Mouse (Mus musculus) embryonic facial prominence, embryonic 13.5 days (tissue): ENCODE measurements around the gene Art4. TPM values are rescaled to one million over a fixed set of nuclear protein-coding genes. Genes with fewer than 3 reads are reported as not detected.

ENCODE experiments used
- ATAC-seq: fragments of 200-750 bp; cut with Nextera tagmentation; 2 replicates; pipeline ENCODE4 v1.8.0; 2017; ENCODE audit warnings: low read depth; ENCODE audit not compliant: insufficient number of reproducible peaks, insufficient read depth, low FRiP score, low TSS enrichment
- H3K27ac ChIP-seq: fragments of 300-500 bp; sonication (generic); 2 replicates; pipeline ENCODE4 v1.5.1; 2015; ENCODE audit warnings: moderate library complexity, mild to moderate bottlenecking, inconsistent platforms
- H3K27me3 ChIP-seq: fragments of 300-500 bp; sonication (generic); 2 replicates; pipeline ENCODE4 v1.6.1; 2015; ENCODE audit warnings: mild to moderate bottlenecking, inconsistent platforms
- H3K36me3 ChIP-seq: fragments of 300-500 bp; sonication (generic); 2 replicates; pipeline ENCODE4 v1.6.1; 2015; ENCODE audit warnings: mild to moderate bottlenecking, inconsistent platforms
- H3K4me1 ChIP-seq: fragments of 300-500 bp; sonication (generic); 2 replicates; pipeline ENCODE4 v1.6.1; 2015; ENCODE audit warnings: inconsistent platforms
- H3K4me2 ChIP-seq: fragments of 300-500 bp; sonication (generic); 2 replicates; pipeline ENCODE4 v1.6.1; 2015; ENCODE audit warnings: moderate library complexity, mild to moderate bottlenecking, inconsistent platforms
- H3K4me3 ChIP-seq: fragments of 300-500 bp; sonication (generic); 2 replicates; pipeline ENCODE4 v1.5.1; 2015; ENCODE audit warnings: mild to moderate bottlenecking, inconsistent platforms
- H3K9ac ChIP-seq: fragments of 300-500 bp; sonication (generic); 2 replicates; pipeline ENCODE4 v1.6.1; 2015; ENCODE audit warnings: mild to moderate bottlenecking, inconsistent platforms
- H3K9me3 ChIP-seq: fragments of 300-500 bp; sonication (generic); 2 replicates; pipeline ENCODE4 v1.6.1; 2016; ENCODE audit warnings: inconsistent platforms
- WGBS: fragments of 180-500 bp; shearing (Covaris S2); methylation state at CpG from one replicate; pipeline ENCODE4 v1.1.7; 2015; ENCODE audit warnings: mixed read lengths; 5-methylcytosine and 5-hydroxymethylcytosine counted together
- polyA plus RNA-seq: library from polyadenylated mRNA; unstranded; fragments of >200 nt; fragmentation: Nextera tagmentation; extraction: Ambion mirVana; gene quantifications from 2 replicates; pipeline ENCODE4 v1.2.1, GENCODE M21; 2015

The Art4 gene
- polyA plus RNA-seq, 1 experiment from 2014 or later: 2.8 TPM

DNA sequence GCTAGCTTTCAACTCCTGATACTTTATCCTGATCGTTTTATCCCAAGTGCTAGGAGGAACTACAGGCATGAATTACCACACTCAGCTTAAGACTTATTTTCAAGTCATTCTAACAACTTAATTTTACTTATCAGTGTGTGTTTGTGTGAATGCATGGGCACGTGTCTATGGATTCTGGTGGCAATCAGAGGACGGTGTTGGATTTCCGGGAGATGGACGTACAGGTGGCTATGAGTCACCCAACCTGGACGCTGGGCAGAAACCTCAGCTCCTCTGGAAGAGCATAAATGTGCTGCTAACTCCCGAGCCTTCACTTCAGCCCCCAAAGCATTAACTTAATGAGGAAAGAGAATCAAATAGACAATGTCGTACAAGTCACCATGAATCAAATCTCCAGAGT, 32.5 kb downstream of the Art4 start:
- no peaks in the 10 kb centered on the region for H3K27me3 ChIP-seq
- H3K9me3 ChIP-seq: no peaks in the 10 kb centered on the region
- H3K9ac ChIP-seq: no peak overlapping the region
- no peak overlapping the region for H3K27ac ChIP-seq
- no peak overlapping the region for H3K4me2 ChIP-seq
- H3K36me3 ChIP-seq: peaks cover 50% of the 10 kb centered on the region
- peaks cover 7% of the 10 kb centered on the region for H3K4me1 ChIP-seq
- no peak for ATAC-seq
- H3K4me3 ChIP-seq: no peak overlapping the region
- WGBS: 91% methylated on average over 8 of the region's 8 CpGs

GRCm38 (mm10) chr6:136821086-136821485, 36.4 kb downstream of the Art4 start:
- WGBS: 91% methylated on average over 18 of the region's 18 CpGs
- ATAC-seq: no peak
- H3K4me3 ChIP-seq: no peak overlapping the region
- no peaks in the 10 kb centered on the region for H3K9me3 ChIP-seq
- H3K9ac ChIP-seq: no peak overlapping the region
- no peaks in the 10 kb centered on the region for H3K4me1 ChIP-seq
- no peak overlapping the region for H3K27ac ChIP-seq
- peaks cover 88% of the 10 kb centered on the region for H3K36me3 ChIP-seq
- no peak overlapping the region for H3K4me2 ChIP-seq
- no peaks in the 10 kb centered on the region for H3K27me3 ChIP-seq

- H3K4me1 ChIP-seq: no peaks in the 10 kb centered on the region
- 98% methylated on average over 21 of the region's 21 CpGs for WGBS
- no peak for ATAC-seq
These were observed 37.2 kb downstream of the Art4 start for GRCm38 (mm10) chr6:136820381-136820780.

DNA sequence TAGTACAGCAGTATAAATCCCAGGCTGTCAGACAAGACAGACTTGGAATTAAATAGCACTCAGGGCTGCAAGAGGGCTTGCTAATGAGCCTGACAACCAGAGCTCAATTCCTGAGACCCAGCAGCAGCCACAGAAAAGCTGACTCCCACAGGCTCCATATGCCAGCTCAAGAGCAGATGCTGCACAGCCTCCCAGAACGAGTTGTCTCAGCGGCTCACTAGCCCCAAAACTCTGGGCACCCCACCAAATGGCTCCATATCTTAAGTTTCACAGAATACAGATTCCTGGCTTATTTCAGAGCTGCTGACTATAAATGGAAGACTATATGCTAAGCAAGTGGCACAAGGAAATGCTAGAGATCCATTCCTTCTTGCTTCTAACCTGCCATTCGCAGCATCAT, 40.0 kb downstream of the Art4 start:
- Histone ChIP-seq H3K4me3 (no peak overlapping the region), H3K36me3 (peaks cover 93% of the 10 kb centered on the region), H3K4me2 (no peak overlapping the region), H3K27ac (no peak overlapping the region), H3K4me1 (no peaks in the 10 kb centered on the region), H3K27me3 (no peaks in the 10 kb centered on the region), H3K9ac (no peak overlapping the region; the same call in 1 of the 2 replicates), H3K9me3 (no peaks in the 10 kb centered on the region)
- no peak for ATAC-seq
- 96% methylated on average over 3 of the region's 3 CpGs for WGBS

More at GRCm38 (mm10) chr6:136820381-136820780, 37.2 kb downstream of the Art4 start:
- no peak overlapping the region for H3K27ac ChIP-seq
- peaks cover 90% of the 10 kb centered on the region for H3K36me3 ChIP-seq
- no peaks in the 10 kb centered on the region for H3K27me3 ChIP-seq
- no peak overlapping the region for H3K9ac ChIP-seq
- no peaks in the 10 kb centered on the region for H3K9me3 ChIP-seq
- no peak overlapping the region for H3K4me2 ChIP-seq
- no peak overlapping the region for H3K4me3 ChIP-seq

GRCm38 (mm10) chr6:136816826-136817225, 40.7 kb downstream of the Art4 start:
- no peaks in the 10 kb centered on the region for H3K27me3 ChIP-seq
- no peak overlapping the region for H3K9ac ChIP-seq
- no peak for ATAC-seq
- H3K4me2 ChIP-seq: no peak overlapping the region
- no peak overlapping the region for H3K27ac ChIP-seq
- H3K36me3 ChIP-seq: peaks cover 93% of the 10 kb centered on the region
- 90% methylated on average over 21 of the region's 21 CpGs for WGBS
- no peaks in the 10 kb centered on the region for H3K9me3 ChIP-seq
- H3K4me3 ChIP-seq: no peak overlapping the region
- H3K4me1 ChIP-seq: no peaks in the 10 kb centered on the region

DNA sequence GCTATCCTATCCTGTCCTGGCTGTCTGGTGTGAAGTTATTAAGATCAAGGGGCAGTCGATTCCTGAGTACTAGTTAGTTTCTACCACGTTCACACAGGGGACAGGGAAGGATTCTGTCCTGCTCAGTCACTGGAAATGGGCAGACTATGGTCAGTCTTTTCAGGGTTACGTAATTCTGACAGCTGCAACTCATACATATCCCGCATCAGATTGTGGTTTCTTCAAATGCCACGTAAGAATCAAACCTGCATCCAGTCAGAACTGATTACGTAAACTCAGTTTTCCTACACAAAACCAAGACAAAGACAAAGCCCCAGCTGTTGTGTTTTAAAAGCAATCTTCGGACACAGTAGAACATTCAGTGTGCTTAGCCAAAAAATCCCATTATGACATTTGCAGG, 42.2 kb downstream of the Art4 start:
- H3K4me3 ChIP-seq: no peak overlapping the region
- H3K9ac ChIP-seq: no peak overlapping the region
- H3K36me3 ChIP-seq: peaks cover 82% of the 10 kb centered on the region
- no peak overlapping the region for H3K4me2 ChIP-seq
- H3K27ac ChIP-seq: no peak overlapping the region
- no peaks in the 10 kb centered on the region for H3K9me3 ChIP-seq
- no peaks in the 10 kb centered on the region for H3K4me1 ChIP-seq
- ATAC-seq: no peak
- WGBS: 94% methylated on average over 7 of the region's 7 CpGs
- no peaks in the 10 kb centered on the region for H3K27me3 ChIP-seq

GRCm38 (mm10) chr6:136813117-136813516, 44.4 kb downstream of the Art4 start:
- Histone ChIP-seq H3K4me1 (peaks cover 12% of the 10 kb centered on the region), H3K4me2 (no peak overlapping the region), H3K9ac (no peak overlapping the region), H3K36me3 (peaks cover 61% of the 10 kb centered on the region), H3K9me3 (no peaks in the 10 kb centered on the region), H3K27ac (no peak overlapping the region), H3K27me3 (no peaks in the 10 kb centered on the region), H3K4me3 (no peak overlapping the region)
- no peak for ATAC-seq
- WGBS: 40% methylated on average over 4 of the region's 4 CpGs

DNA sequence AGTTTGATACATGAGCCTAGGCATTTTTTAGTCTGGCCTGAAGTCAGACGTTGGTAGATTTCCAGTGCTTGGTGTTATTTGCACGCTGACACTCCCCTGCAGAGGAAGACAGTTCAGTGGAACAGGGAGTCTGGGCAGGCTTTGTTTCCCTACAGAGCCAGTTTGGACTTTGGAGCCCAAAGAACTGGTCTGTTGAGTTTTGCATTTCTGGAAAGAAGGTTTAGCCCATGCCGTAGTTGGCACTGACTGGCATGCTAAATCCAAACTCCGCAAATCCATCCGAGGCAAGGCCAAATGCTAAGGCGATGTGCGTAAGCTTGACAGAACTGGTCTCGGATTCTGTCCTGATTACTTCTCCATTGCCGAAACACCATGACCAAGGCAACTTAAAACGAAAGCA, 46.3 kb downstream of the Art4 start:
- peaks cover 42% of the 10 kb centered on the region for H3K36me3 ChIP-seq
- H3K9ac ChIP-seq: no peak overlapping the region
- no peaks in the 10 kb centered on the region for H3K9me3 ChIP-seq
- H3K4me2 ChIP-seq: no peak overlapping the region
- H3K4me3 ChIP-seq: no peak overlapping the region
- peaks cover 19% of the 10 kb centered on the region for H3K4me1 ChIP-seq
- H3K27me3 ChIP-seq: no peaks in the 10 kb centered on the region
- 88% methylated on average over 10 of the region's 10 CpGs for WGBS
- ATAC-seq: no peak
- no peak overlapping the region for H3K27ac ChIP-seq

DNA sequence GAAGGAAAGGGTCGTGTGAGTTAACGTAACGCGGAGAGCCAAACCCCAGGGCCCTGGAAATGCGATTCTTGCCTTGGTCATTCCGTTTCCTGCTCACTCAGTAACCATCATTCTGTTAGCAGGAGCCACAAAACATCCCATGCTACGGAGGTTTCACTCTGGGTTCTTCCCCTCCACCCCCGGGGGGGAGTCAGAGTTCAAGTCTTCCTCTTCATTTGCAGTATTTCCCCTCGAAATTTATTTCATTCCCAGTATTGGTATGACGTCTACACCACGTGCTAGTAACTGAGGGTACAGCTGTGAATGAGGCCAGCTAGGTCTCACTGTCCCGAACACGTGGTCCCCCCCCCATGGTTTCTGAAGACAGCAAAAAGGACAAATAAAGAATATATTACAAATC, 47.9 kb downstream of the Art4 start:
- Histone ChIP-seq H3K27ac (no peak overlapping the region), H3K4me1 (peaks cover 19% of the 10 kb centered on the region), H3K9me3 (no peaks in the 10 kb centered on the region), H3K27me3 (no peaks in the 10 kb centered on the region), H3K4me2 (peak overlapping the region; percentile 96), H3K4me3 (peak overlapping the region; percentile 87), H3K9ac (peak overlapping the region; percentile 80), H3K36me3 (peaks cover 29% of the 10 kb centered on the region)
- no peak for ATAC-seq
- 67% methylated on average over 13 of the region's 13 CpGs for WGBS

DNA sequence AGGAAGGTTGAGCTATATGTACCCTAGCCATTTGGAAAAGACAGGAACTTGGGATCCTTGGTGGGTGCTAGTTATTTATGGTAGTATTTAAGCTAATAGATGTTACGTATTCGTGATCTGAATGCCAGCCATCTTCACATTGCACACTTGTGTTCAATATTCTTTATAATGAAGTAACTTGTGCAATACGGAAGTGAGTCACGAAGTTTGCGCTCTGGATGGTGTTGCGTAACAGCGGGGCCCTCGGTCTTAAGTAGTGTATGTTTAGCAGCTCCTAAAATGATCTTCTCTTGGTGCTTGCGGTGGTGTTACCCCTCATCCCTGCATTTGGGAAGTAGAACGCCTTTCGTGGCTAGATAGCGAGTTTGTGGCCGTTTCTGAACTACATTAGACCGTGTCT, 48.5 kb downstream of the Art4 start:
- WGBS: 30% methylated on average over 14 of the region's 14 CpGs
- peaks cover 19% of the 10 kb centered on the region for H3K4me1 ChIP-seq
- H3K4me3 ChIP-seq: peak overlapping the region; percentile 87
- peaks cover 24% of the 10 kb centered on the region for H3K36me3 ChIP-seq
- ATAC-seq: no peak
- peak overlapping the region; percentile 96 for H3K4me2 ChIP-seq
- peak overlapping the region; percentile 80 for H3K9ac ChIP-seq
- no peaks in the 10 kb centered on the region for H3K9me3 ChIP-seq
- H3K27me3 ChIP-seq: no peaks in the 10 kb centered on the region
- no peak overlapping the region for H3K27ac ChIP-seq

DNA sequence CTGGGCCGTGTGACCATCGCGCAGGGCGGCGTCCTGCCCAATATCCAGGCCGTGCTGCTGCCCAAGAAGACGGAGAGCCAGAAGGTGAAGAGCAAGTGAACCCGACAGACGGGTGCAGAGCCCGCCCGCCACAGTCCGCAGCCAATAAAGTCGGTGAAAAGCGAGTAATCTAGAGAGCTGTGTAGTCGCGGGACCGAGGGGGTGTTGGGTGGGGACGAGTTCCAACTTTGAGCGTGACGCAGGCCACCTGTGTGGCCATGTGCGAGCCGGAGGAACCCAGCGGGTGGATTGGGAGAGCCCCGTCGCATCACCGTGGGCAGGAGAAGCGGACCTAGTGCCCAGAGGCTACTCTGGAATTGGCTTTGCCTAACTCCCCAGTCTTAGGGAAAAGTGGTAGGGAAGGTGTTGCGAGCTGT, 48.9 kb downstream of the Art4 start:
- Histone ChIP-seq H3K4me1 (peaks cover 19% of the 10 kb centered on the region), H3K4me2 (peak overlapping the region; percentile 96), H3K27me3 (no peaks in the 10 kb centered on the region), H3K36me3 (peaks cover 19% of the 10 kb centered on the region), H3K27ac (peak overlapping the region; percentile 39; the same call in 1 of the 2 replicates), H3K9ac (peak overlapping the region; percentile 80), H3K9me3 (no peaks in the 10 kb centered on the region), H3K4me3 (peak overlapping the region; percentile 87)
- 0 out of 2 replicates have a peak, but pooled peaks have one; percentile 22 for ATAC-seq
- WGBS: under 1% methylated on average over 28 of the region's 28 CpGs

GRCm38 (mm10) chr6:136808014-136808417, 49.5 kb downstream of the Art4 start, which contains the start of gene H2afj:
Gene H2afj, plus strand, starts transcription at chr6:136808244.
- Histone ChIP-seq H3K4me3 (peak within 1 kb of the TSS; percentile 87), H3K4me1 (peaks cover 24% of the 10 kb centered on the region), H3K27me3 (no peaks in the 10 kb centered on the region), H3K4me2 (peak within 1 kb of the TSS; percentile 96), H3K9ac (peak within 1 kb of the TSS; percentile 80), H3K9me3 (no peaks in the 10 kb centered on the region), H3K36me3 (peaks cover 15% of the 10 kb centered on the region), H3K27ac (peak within 1 kb of the TSS; percentile 84)
- under 1% methylated on average over 34 of the region's 34 CpGs for WGBS
- peak; percentile 87 for ATAC-seq
